Mouse (Mus musculus): ENCODE results near the gene Eif4e1b. TPM values are rescaled to one million over a fixed set of nuclear protein-coding genes. Genes with fewer than 3 reads are reported as not detected.
"Not testable (repeated sequence)": the region's sequence is repeated elsewhere in the genome, so short reads cannot be mapped to it uniquely, and the experiment has no call there.

Gene Eif4e1b
- total RNA-seq, 1 experiment from 2014 or later = not detected

- ATAC-seq (replicated peaks; ENCODE audit: low read depth, poor library complexity, severe bottlenecking) = no peak
Observed at GRCm38 (mm10) chr13:54758756-54759470, 24.9 kb upstream of the Eif4e1b start.

GRCm38 (mm10) chr13:54759496-54759895 lies 24.3 kb upstream of the Eif4e1b start:
- no peak for ATAC-seq (replicated peaks; ENCODE audit: low read depth, poor library complexity, severe bottlenecking)

- no peak for ATAC-seq (replicated peaks; ENCODE audit: low read depth, poor library complexity, severe bottlenecking)
Observed at GRCm38 (mm10) chr13:54760164-54760795, 23.5 kb upstream of the Eif4e1b start.

DNA sequence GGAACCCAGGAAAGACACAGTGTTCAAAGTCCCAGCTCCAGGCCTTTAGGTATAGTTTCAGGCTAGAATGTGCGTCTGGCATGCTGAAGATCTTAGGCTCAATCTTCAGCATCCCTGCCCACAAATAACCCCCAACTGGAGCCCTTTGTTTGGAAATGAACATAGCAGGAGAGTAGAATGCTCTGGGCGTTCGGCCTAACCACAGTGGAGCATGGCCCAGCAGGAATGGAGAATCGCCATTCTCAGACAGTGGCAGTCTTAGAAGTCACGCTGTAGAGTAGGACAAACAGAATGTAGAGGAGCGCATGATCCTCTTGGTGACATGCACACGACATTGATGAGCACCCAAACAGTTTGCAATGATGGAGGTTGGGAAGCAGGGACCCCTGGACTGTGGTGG lies 22.9 kb upstream of the Eif4e1b start:
- ATAC-seq (replicated peaks; ENCODE audit: low read depth, poor library complexity, severe bottlenecking) = no peak

DNA sequence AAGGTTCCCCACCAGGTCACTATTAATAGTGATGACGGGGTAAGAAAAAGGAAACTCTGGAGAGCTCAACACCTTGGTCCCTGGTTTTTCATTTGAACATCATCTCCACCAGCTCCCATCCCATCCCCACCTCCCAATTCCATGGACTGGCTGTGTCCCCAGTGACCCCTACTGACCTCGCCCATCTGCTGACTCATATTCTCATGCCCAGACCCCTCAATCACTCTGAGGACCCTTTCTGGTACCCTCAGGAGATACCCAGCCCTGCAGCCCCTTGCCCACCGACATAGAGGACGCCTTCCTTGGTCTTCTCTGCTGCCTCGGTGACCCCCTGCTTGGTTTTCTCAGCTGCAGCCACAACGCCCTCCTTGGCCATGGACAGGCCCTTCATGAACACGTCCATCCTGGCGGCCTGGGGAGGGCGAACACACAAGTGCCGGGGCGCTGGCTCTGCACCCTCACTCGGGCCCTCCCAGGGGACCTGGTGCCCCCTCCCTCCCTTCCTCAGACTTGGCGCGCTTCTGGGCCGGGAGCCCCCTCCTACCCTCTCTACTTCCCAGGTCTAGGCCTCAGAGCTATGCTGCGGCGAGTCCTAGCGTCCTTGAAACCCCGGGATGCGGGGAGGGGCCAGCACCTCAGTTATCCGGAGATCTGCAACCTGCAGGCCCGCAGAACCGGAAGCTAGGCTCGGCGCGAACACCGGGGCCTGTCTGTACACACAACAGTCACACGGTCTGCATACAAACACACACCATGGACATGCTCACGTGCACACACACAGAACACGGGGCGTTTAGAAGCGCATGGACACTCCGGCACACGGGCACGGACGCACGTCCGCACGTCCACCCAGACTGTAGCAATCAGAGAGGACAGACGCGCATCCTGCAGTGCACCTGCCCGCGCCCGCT lies 18.3 kb upstream of the Eif4e1b start:
- ATAC-seq (replicated peaks; ENCODE audit: low read depth, poor library complexity, severe bottlenecking) = no peak

DNA sequence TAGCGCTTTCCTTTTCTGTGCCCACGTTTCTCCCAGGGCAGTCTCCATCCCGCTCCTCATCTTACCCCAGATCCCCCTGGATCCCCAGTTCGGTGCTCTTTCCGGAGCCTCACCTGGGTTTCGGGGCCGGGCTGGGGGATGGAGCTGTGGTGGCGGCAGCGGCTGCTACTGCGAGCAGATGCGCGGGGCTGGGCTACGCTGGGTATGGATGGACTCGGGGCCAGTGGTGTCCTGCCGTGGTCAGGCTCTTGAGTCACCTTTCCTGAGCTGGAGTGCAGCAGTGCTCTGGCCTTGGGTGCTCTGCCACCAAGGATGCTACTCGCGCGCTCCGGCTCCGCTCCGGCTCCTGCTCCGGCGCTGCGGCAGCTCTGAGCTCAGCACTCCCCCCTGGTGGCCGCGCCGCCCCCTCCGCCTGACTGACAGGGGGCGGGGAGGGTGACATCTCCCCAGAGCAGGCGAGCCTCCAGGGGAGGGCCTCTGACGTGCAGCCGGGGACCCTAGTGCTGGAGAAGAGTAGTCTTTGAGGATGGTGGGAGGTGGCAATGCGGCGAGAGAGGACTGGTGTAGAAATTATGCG lies 17.5 kb upstream of the Eif4e1b start, which contains the start of gene Sncb:
Gene Sncb (minus strand): TSS at position 404 of the 577 bp plus-strand sequence.
- peak; percentile 85 for ATAC-seq (replicated peaks; ENCODE audit: low read depth, poor library complexity, severe bottlenecking)

- no peak for ATAC-seq (replicated peaks; ENCODE audit: low read depth, poor library complexity, severe bottlenecking)
Observed at GRCm38 (mm10) chr13:54767012-54767411, 16.8 kb upstream of the Eif4e1b start.

- no peak for ATAC-seq (replicated peaks; ENCODE audit: low read depth, poor library complexity, severe bottlenecking)
Observed at GRCm38 (mm10) chr13:54780592-54780991, 3.2 kb upstream of the Eif4e1b start.

GRCm38 (mm10) chr13:54781086-54781485 lies 2.7 kb upstream of the Eif4e1b start:
- no peak for ATAC-seq (replicated peaks; ENCODE audit: low read depth, poor library complexity, severe bottlenecking)

- no peak for ATAC-seq (replicated peaks; ENCODE audit: low read depth, poor library complexity, severe bottlenecking)
Observed at GRCm38 (mm10) chr13:54783235-54783634, 563 bp upstream of the Eif4e1b start.

- not testable (repeated sequence) for ATAC-seq (replicated peaks; ENCODE audit: low read depth, poor library complexity, severe bottlenecking)
Observed at GRCm38 (mm10) chr13:54787591-54787990, 3.8 kb downstream of the Eif4e1b start.

DNA sequence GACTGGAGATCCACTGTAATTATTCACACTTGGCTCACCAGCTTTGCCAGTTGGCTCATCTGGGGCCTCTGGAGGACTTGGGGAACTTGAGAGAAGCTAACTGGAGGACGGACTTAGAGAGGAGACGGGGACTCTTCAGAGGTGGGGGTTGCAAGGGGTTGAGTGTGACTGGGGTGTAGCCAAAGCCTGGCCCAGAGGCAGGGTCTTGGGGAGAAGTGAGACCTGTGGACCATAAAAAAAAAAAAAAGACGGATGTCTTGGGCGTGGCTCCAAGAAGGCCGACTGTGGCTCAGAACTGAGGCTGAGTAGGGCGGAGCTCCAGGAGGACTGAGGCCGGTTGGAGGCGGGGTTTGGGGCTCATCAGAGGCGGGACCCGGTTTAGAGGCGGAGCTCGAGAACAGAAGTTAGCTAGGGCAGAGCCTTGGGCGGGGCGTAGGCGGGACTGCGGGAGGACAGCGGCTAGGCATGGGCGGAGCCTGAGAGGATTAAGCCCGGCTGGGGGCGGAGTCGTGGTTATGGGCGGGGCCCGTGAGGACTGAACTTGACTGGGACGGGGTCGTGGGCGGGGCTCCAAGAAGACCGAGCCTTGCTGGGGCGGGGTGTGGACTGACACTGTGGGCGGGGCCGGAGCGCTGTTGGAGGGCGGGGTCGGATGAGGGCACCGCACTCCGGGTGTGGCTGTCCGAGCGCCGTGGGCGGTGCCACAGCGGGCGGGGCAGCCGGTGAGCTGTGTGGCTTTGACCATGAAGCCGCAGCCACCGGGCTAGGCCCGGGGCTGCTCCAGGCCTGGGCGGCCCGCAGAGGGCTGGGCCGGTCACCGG lies 5.2 kb downstream of the Eif4e1b start, which contains the start of gene Tspan17:
Gene Tspan17 (plus strand): TSS at position 638 of the 821 bp plus-strand sequence.
- ATAC-seq (replicated peaks; ENCODE audit: low read depth, poor library complexity, severe bottlenecking) = peak; percentile 90

GRCm38 (mm10) chr13:54789561-54790397 lies 6.0 kb downstream of the Eif4e1b start:
- ATAC-seq (replicated peaks; ENCODE audit: low read depth, poor library complexity, severe bottlenecking) = 0 out of 2 replicates have a peak, but pooled peaks have one; percentile 16

- no peak for ATAC-seq (replicated peaks; ENCODE audit: low read depth, poor library complexity, severe bottlenecking)
Observed at GRCm38 (mm10) chr13:54792259-54793230, 8.7 kb downstream of the Eif4e1b start.

GRCm38 (mm10) chr13:54794002-54794577 lies 10.3 kb downstream of the Eif4e1b start:
- ATAC-seq (replicated peaks; ENCODE audit: low read depth, poor library complexity, severe bottlenecking) = no peak

DNA sequence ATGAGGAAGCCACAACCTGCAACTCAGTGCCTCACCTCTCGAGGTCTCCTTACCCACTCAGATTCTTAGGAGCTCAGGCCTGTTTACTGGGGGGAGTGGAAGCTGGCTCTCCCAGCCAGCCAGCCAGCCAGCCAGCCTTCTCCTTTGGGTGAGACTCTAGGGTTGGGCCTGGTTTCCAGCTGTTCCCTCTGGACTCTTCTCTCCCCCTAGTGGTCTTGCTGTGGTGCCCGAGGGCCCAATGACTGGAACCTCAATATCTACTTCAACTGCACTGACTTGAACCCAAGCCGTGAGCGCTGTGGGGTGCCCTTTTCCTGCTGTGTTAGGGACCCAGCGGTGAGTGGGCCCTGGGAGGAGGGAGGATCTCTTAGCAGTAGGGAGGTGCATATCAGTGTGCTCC lies 11.0 kb downstream of the Eif4e1b start:
- no peak for ATAC-seq (replicated peaks; ENCODE audit: low read depth, poor library complexity, severe bottlenecking)

GRCm38 (mm10) chr13:54797356-54797755 lies 13.6 kb downstream of the Eif4e1b start:
- 0 out of 2 replicates have a peak, but pooled peaks have one; percentile 22 for ATAC-seq (replicated peaks; ENCODE audit: low read depth, poor library complexity, severe bottlenecking)

Data from common myeloid progenitor, adult 5-6 weeks (primary cell).